Mouse (Mus musculus) bone marrow macrophage, adult 2 months (primary cell): ENCODE results near the gene Ran. TPM values are rescaled to one million over a fixed set of nuclear protein-coding genes. Genes with fewer than 3 reads are reported as not detected.

Source experiments
- H3K27ac ChIP-seq: 2 replicates; pipeline ENCODE4 v1.5.1; 2012; ENCODE audit warnings: low read depth, low read length; ENCODE audit not compliant: insufficient read depth
- H3K4me1 ChIP-seq: 2 replicates; pipeline ENCODE4 v1.6.1; 2012; ENCODE audit warnings: low read length; ENCODE audit not compliant: control insufficient read depth, insufficient read depth
- H3K4me3 ChIP-seq: 2 replicates; pipeline ENCODE4 v1.5.1; 2012; ENCODE audit warnings: mild to moderate bottlenecking, low read length, moderate library complexity; ENCODE audit not compliant: insufficient read depth
- CTCF ChIP-seq: IDR thresholded peaks from 2 replicates; pipeline ENCODE4 v1.5.1; 2012; ENCODE audit warnings: low read depth, mild to moderate bottlenecking, low read length, moderate library complexity
- POLR2A ChIP-seq: IDR thresholded peaks from 2 replicates; pipeline ENCODE4 v1.6.1; 2012; ENCODE audit warnings: mild to moderate bottlenecking, low read depth, low read length, borderline replicate concordance
- polyA plus RNA-seq: library from polyadenylated mRNA; stranded (reverse); fragments of >200 nt; gene quantifications from 2 replicates; pipeline ENCODE4 v1.2.4, GENCODE M21; 2012; ENCODE audit not compliant: missing spikeins, insufficient read depth, insufficient read length

The Ran gene
- polyA plus RNA-seq, 1 experiment, result 94.1 TPM

DNA sequence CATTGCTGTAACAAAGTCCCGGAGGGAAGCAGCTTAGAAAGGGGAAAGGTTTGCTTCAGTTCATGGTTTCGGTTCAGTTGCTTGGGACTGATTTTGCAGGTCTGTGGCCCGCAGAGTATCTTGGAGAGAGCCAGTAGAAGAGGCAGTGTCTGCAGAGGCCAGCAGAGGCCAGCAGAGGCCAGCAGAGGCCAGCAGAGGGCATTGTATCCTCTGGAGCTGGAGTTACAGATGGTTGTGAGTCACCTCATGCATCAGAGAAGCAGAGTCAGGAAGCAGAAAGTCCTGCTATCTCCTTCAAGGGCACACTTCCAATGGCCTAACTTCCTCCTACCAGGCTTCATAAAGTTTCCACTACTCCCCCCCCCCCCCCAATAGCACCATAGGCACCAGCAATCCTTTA lies 39.2 kb downstream of the Ran start:
- TF ChIP-seq CTCF (no peak), POLR2A (no peak)
- Histone ChIP-seq H3K4me3 (no peak overlapping the region), H3K27ac (no peak overlapping the region)

DNA sequence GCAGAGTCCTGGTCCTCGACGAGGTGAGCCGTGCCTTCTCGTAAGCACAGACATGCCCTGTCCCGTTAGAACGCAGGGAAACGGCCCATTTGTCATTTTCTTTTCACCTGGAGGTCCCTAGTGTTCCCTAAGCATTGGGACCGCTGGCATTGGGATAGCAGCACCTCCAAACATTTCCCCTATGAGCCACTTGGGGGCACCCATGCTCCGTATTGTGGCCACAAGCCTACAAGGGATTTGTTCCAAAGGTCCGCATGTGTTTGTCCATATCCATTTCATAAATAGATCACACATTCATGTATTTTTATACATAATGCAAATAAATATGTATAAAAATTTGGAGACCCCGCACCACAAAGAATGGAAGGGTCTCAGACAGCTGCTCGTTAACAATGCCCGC lies 41.7 kb downstream of the Ran start:
- Histone ChIP-seq H3K27ac (no peak overlapping the region), H3K4me1 (no peaks in the 10 kb centered on the region), H3K4me3 (no peak overlapping the region)
- TF ChIP-seq POLR2A (no peak), CTCF (no peak; the same call in 1 of the 2 replicates)

More for the DNA sequence above, 39.2 kb downstream of the Ran start:
- H3K4me1 ChIP-seq, result no peaks in the 10 kb centered on the region

DNA sequence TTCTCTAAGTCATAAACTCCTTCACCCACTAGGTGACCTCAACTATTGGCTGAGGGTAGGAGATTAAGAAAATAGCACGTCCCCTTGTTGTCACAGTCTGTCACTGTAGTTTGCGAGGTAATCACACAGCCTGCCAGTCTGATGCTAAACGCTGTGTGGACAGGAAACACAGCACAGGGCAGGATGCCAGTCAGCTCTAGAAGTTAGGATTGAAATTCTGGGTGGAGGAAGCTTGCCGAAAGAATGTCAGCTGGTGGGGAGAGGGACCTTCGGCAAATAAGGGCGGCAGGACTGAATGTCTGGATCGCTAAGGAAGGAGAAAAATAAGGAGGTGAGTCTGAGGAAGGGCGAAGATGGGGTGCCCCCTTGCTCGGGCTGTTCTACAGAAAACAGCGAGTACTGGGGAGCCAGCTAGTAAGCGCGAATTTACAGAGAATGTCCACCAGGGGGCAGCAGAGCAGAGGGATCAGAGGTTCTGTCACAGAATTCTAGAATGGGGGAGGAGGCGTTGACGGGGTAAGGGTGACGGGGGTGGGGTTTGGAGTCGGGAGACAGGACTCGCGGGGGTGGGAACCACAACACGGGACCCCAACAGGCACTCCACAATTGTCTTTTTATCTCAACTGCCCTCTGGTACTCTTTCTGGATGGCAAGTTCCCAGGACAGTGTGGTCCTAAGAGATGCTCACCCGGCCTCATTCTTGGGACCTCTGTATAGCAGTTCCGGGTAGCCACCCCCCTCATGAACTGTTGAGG lies 43.3 kb downstream of the Ran start:
- H3K27ac ChIP-seq, result no peak overlapping the region
- H3K4me1 ChIP-seq, result no peaks in the 10 kb centered on the region
- no peak overlapping the region for H3K4me3 ChIP-seq
- TF ChIP-seq CTCF (peak; percentile 62), POLR2A (no peak)

GRCm38 (mm10) chr5:129063792-129064087 lies 43.9 kb downstream of the Ran start:
- no peak overlapping the region for H3K4me3 ChIP-seq
- no peaks in the 10 kb centered on the region for H3K4me1 ChIP-seq
- H3K27ac ChIP-seq, result no peak overlapping the region
- no peak for TF ChIP-seq CTCF
- no peak for TF ChIP-seq POLR2A

GRCm38 (mm10) chr5:129064186-129064585 lies 44.3 kb downstream of the Ran start:
- Histone ChIP-seq H3K4me1 (no peaks in the 10 kb centered on the region), H3K4me3 (no peak overlapping the region), H3K27ac (no peak overlapping the region)
- TF ChIP-seq POLR2A (no peak), CTCF (no peak)

DNA sequence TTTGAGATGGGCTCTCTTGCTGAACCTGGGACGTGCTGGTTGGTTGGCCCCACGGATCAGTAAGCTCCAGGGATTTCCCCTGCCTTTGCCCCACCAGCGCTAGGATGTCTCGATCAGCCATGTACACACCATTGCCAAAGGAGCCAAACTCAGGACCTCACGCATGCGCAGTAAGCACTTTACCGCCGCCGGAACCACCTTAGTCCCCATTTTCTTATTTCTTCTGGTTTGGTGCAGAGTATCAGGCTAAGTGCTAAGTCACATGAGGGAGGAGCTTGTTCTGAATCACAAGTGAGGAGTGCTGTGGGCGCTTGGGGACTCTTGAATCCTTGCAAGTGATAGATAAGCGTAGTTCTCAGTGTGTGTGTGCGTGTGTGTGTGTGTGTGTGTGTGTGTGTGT lies 45.4 kb downstream of the Ran start:
- H3K27ac ChIP-seq, result no peak overlapping the region
- no peak for TF ChIP-seq POLR2A
- no peak for TF ChIP-seq CTCF
- no peak overlapping the region for H3K4me3 ChIP-seq
- H3K4me1 ChIP-seq, result no peaks in the 10 kb centered on the region

- no peak overlapping the region for H3K4me3 ChIP-seq
- no peaks in the 10 kb centered on the region for H3K4me1 ChIP-seq
- no peak overlapping the region for H3K27ac ChIP-seq
- TF ChIP-seq POLR2A (no peak), CTCF (no peak)
Measured at GRCm38 (mm10) chr5:129065946-129066345, 46.1 kb downstream of the Ran start.

DNA sequence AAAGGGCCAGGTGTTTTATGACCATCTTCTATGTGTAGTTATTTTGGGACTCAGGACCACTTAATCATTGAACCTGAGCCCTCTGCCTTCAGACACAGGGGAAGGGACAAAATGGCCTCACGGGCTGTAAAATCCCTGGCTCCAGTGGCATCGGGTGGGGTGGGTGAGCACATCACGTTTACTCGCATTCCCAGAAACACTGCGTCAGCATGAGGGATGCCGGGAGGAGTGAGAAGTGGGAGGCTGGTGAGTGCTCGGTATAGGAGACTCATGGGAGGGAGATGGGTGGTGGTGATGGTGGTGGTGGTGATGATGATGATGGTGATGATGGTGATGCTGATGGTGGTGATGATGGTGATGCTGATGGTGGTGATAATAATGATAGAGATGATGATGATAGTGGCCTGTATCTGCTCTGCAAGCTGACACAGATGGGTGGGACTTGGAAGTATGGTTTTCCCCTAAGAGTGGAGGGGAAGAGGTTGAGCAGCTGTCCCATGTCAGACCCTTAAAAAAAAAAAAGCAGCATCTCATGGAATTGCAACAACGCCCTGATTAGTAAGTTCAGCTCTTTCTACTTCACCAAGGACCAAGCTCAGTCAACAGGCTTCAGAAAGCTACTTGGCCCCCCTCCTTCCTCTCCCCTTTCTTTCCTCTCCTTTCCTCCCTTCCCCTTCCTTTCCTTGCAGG lies 46.8 kb downstream of the Ran start:
- TF ChIP-seq POLR2A, result no peak
- no peak for TF ChIP-seq CTCF
- no peak overlapping the region for H3K4me3 ChIP-seq
- no peaks in the 10 kb centered on the region for H3K4me1 ChIP-seq
- no peak overlapping the region for H3K27ac ChIP-seq

DNA sequence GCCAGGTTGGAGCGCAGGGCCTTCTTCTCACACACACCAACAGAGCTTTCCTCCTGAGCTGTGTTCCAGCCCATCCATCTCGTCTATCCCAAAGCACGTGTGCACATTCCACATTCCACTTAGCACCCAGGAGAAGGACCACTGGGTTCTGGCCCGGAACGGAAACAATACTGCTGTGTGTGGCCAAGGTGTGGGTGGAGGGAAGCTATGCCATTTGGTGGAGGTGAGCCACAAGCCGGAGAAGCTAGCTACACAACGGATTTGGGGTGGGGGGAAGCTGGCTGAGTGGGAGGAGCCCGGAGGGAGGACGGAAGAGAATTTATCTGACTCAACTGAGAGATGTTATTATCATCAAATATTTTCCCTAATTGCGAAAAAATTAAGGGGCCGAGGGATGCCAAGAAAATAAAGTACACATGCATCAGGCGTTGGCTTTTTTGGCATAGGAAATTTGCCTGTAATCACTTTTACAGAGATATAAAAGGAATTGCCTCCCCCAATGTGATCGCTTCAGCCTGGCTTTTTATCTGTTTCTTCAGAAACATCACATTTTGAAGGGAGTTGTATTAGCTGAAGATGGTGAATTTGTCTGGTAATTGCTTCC lies 47.5 kb downstream of the Ran start:
- H3K4me3 ChIP-seq, result no peak overlapping the region
- no peak overlapping the region for H3K27ac ChIP-seq
- H3K4me1 ChIP-seq, result no peaks in the 10 kb centered on the region
- TF ChIP-seq POLR2A, result no peak

GRCm38 (mm10) chr5:129071761-129072280 lies 52.0 kb downstream of the Ran start:
- H3K4me3 ChIP-seq, result no peak overlapping the region
- no peak for TF ChIP-seq POLR2A
- TF ChIP-seq CTCF, result no peak
- H3K27ac ChIP-seq, result no peak overlapping the region
- H3K4me1 ChIP-seq, result no peaks in the 10 kb centered on the region
